Mouse (Mus musculus) heart, embryonic 11.5 days (tissue): ENCODE measurements around the gene Slc24a5. TPM values are rescaled to one million over a fixed set of nuclear protein-coding genes. Genes with fewer than 3 reads are reported as not detected.

Source experiments
- ATAC-seq: fragments of 200-750 bp; cut with Nextera tagmentation; replicated peaks from 2 replicates; pipeline ENCODE4 v1.8.0; 2017; ENCODE audit warnings: moderate library complexity; ENCODE audit not compliant: insufficient number of reproducible peaks, low FRiP score, low TSS enrichment
- H3K27ac ChIP-seq: fragments of 300-500 bp; sonication (generic); 2 replicates; pipeline ENCODE4 v1.5.1; 2014; ENCODE audit warnings: mild to moderate bottlenecking, low read depth, low read length
- H3K27me3 ChIP-seq: fragments of 300-500 bp; sonication (generic); 2 replicates; pipeline ENCODE4 v1.6.1; 2014; ENCODE audit warnings: mild to moderate bottlenecking, low read length, mixed read lengths; ENCODE audit not compliant: control insufficient read depth, insufficient read depth
- H3K36me3 ChIP-seq: fragments of 300-500 bp; sonication (generic); 2 replicates; pipeline ENCODE4 v1.6.1; 2014; ENCODE audit warnings: mild to moderate bottlenecking, low read length, moderate library complexity, mixed read lengths; ENCODE audit not compliant: control insufficient read depth, insufficient read depth
- H3K4me1 ChIP-seq: fragments of 300-500 bp; sonication (generic); 2 replicates; pipeline ENCODE4 v1.6.1; 2014; ENCODE audit warnings: low read length; ENCODE audit not compliant: control insufficient read depth, insufficient read depth
- H3K4me2 ChIP-seq: fragments of 300-500 bp; sonication (generic); 2 replicates; pipeline ENCODE4 v1.6.1; 2014; ENCODE audit warnings: mild to moderate bottlenecking, moderate library complexity
- H3K4me3 ChIP-seq: fragments of 300-500 bp; sonication (generic); 2 replicates; pipeline ENCODE4 v1.5.1; 2014; ENCODE audit warnings: low read depth, low read length
- H3K9ac ChIP-seq: fragments of 300-500 bp; sonication (generic); 2 replicates; pipeline ENCODE4 v1.6.1; 2014; ENCODE audit warnings: mild to moderate bottlenecking, low read depth, low read length, moderate library complexity
- H3K9me3 ChIP-seq: fragments of 300-500 bp; sonication (generic); replicated peaks from 2 replicates; pipeline ENCODE4 v1.6.1; 2016; ENCODE audit warnings: low read length; ENCODE audit not compliant: control insufficient read depth
- WGBS: fragments of 180-500 bp; shearing (Covaris S2); extraction: QIAGEN DNeasy Blood & Tissue Kit; methylation state at CpG from one replicate; pipeline ENCODE4 v1.1.7; 2014; ENCODE audit not compliant: insufficient replicate concordance; 5-methylcytosine and 5-hydroxymethylcytosine counted together
- polyA plus RNA-seq: library from polyadenylated mRNA; unstranded; fragments of >200 nt; fragmentation: Nextera tagmentation; extraction: Ambion mirVana; gene quantifications from 2 replicates; pipeline ENCODE4 v1.2.1, GENCODE M21; 2014

Slc24a5 gene
- polyA plus RNA-seq, 1 experiment from 2014 or later: 4.2 TPM

DNA sequence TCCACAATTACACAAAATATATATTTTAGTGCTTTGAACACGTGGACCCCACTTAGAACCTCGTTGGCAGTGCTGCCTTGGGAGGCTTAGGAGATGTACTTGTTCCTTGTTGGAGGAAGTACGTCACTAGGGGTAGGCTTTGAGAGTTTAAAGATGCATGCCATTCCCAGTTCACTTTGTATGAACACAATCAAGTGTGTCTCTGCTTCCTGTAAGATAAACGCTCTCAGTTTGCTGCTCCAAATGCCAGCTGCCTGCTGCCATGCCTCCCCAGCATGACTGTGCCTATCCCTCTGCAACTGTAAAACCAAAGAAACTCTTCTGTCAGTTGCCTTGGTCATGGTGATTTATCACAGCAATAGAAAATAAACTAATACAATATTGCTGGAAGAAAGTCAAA lies 57.9 kb downstream of the Slc24a5 start:
- Histone ChIP-seq H3K36me3 (no peaks in the 10 kb centered on the region), H3K4me2 (no peak overlapping the region), H3K27ac (no peak overlapping the region), H3K4me3 (no peak overlapping the region), H3K4me1 (peaks cover 14% of the 10 kb centered on the region), H3K27me3 (no peaks in the 10 kb centered on the region), H3K9me3 (no peaks in the 10 kb centered on the region), H3K9ac (no peak overlapping the region)
- WGBS: 33% methylated on average over 4 of the region's 4 CpGs
- no peak for ATAC-seq

DNA sequence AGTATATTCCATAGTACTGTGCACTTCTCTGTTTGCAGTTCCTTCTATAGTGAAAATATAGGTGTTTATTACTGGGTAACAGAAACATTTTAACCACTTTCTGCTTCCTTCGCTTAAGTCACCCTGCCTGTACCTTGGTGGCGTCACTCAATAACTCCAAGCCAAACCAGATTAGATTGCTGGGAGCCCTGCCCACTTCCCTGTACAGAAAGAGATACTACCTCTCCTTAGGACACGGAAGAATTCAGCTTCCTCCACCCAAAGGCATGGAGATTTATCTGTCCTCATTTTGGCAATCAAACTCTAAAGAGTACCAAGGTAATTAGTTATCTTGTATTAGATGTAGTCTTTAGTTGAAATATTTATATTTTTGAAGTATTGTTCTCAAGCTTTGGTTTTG lies 58.9 kb downstream of the Slc24a5 start:
- no peaks in the 10 kb centered on the region for H3K9me3 ChIP-seq
- H3K4me2 ChIP-seq: no peak overlapping the region
- peaks cover 6% of the 10 kb centered on the region for H3K4me1 ChIP-seq
- no peak overlapping the region for H3K4me3 ChIP-seq
- no peak for ATAC-seq
- 39% methylated on average over 3 of the region's 3 CpGs for WGBS
- no peaks in the 10 kb centered on the region for H3K36me3 ChIP-seq
- H3K27me3 ChIP-seq: no peaks in the 10 kb centered on the region
- H3K9ac ChIP-seq: no peak overlapping the region
- H3K27ac ChIP-seq: no peak overlapping the region

DNA sequence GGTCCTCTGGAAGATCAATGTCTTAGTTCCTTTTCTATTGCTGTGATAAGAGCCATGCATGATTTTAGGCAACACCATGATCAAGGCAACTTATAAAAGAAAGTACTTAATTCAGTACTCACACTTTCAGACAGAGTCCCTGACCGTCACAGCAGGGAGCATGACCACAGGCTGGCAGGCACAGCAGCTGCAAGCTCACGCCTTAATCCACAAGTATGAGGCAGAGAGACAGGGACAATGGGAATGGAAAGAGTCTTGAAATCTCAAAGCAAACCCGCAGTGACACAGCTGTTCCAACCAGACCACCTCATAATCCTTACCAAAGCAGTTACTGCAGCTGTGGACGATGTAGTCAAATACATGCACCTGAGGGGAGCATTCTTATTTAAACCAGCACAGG lies 66.2 kb downstream of the Slc24a5 start:
- 0 out of 2 replicates have a peak, but pooled peaks cover 3% of the 10 kb centered on the region for H3K4me1 ChIP-seq
- no peak overlapping the region for H3K9ac ChIP-seq
- ATAC-seq: no peak
- no peak overlapping the region for H3K4me2 ChIP-seq
- H3K27me3 ChIP-seq: no peaks in the 10 kb centered on the region
- H3K27ac ChIP-seq: no peak overlapping the region
- no peak overlapping the region for H3K4me3 ChIP-seq
- H3K36me3 ChIP-seq: no peaks in the 10 kb centered on the region
- no peaks in the 10 kb centered on the region for H3K9me3 ChIP-seq
- 28% methylated on average over 4 of the region's 4 CpGs for WGBS

DNA sequence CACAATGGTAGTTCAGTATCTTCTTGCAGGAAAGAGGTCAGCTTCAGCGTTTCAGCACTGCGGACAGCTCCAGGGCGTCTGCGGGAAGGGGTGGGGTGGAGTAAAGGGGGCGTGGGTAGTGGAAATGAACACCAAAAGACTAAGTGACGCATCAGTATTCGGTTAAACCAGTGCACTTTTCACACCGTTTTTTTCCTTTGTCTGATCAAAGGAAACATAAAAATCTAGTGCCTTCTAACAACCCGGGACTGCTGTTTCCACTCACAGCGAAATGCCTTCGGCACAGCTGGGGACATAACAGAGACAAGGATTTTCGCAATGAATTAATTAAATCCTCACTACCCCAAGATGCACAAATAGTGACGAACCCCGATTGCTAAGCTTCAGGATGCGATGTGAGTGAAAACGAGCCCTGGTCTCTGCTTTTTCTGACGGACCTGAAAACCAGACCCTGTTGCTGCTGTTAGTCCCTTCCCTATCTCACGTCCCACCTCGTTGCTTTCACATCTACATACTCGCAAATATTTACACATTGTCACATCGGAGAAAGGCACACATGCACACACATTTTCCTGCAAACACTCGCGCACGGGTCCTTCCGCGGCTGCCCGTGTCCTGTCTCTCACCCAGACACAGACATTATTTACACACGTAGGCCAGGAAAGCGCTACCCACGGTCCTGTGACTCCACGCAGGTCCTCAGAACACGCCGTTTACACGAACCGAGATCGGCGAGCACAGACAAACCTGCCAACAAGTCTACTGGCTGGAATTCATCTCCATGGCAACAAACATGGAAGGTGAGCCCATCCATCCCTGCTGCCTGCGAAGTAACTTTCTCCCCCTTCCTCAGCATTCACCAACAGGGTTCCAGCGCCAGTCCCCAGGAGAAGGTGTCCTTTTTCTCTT lies 68.2 kb downstream of the Slc24a5 start, which contains the start of gene Ctxn2:
TSS of gene Ctxn2 (plus strand) at position 790 of the 909 bp plus-strand sequence.
- ATAC-seq: no peak

DNA sequence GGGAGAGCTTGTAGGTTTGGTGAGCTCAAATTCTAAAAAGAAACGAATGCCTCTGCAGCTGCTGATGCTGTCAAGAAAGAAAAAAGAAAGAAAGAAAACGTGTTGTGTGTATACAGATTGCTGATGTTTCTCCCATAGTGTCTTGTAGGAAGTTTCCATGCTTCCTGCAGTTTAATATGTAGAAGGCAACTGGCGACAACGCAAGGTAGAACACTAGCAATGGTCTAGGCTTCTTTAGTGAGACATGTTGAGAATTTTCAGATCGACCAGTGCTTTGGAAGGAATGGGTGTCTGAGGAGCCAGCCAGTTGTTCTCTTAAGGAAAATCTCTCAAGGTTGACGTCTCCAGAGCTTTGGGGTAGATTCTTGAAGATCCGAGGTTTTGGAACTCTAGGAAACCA lies 68.9 kb downstream of the Slc24a5 start:
- H3K4me1 ChIP-seq: 0 out of 2 replicates have a peak, but pooled peaks cover 3% of the 10 kb centered on the region
- H3K4me3 ChIP-seq: no peak overlapping the region
- H3K4me2 ChIP-seq: peak overlapping the region; percentile 90
- no peaks in the 10 kb centered on the region for H3K27me3 ChIP-seq
- WGBS: 26% methylated on average over 7 of the region's 7 CpGs
- no peak overlapping the region for H3K9ac ChIP-seq
- H3K36me3 ChIP-seq: no peaks in the 10 kb centered on the region
- no peak overlapping the region for H3K27ac ChIP-seq
- ATAC-seq: no peak
- H3K9me3 ChIP-seq: no peaks in the 10 kb centered on the region

More for the DNA sequence above, 68.2 kb downstream of the Slc24a5 start, which contains the start of gene Ctxn2:
- Histone ChIP-seq H3K27me3 (no peaks in the 10 kb centered on the region), H3K9me3 (no peaks in the 10 kb centered on the region), H3K36me3 (no peaks in the 10 kb centered on the region), H3K4me3 (peak within 1 kb of the TSS; percentile 40), H3K4me2 (peak within 1 kb of the TSS; percentile 90), H3K27ac (no peak within 1 kb of the TSS), H3K4me1 (0 out of 2 replicates have a peak, but pooled peaks cover 3% of the 10 kb centered on the region), H3K9ac (no peak within 1 kb of the TSS)
- 2% methylated on average over 39 of the region's 39 CpGs for WGBS

Other genes starting within 250 kb of the Slc24a5 start
- gene Myef2, start 55.5 kb downstream of the Slc24a5 start, polyA plus RNA-seq: 88.8 and 90.4 TPM in 2 replicates
- gene Ctxn2, start 68.6 kb downstream of the Slc24a5 start, polyA plus RNA-seq: not detected in 2 replicates
- gene Slc12a1, start 84.4 kb downstream of the Slc24a5 start, polyA plus RNA-seq: not detected in 2 replicates
- 148 and 156 TPM in 2 replicates for gene Dut, start 179.1 kb downstream of the Slc24a5 start, polyA plus RNA-seq